Mouse (Mus musculus): ENCODE measurements around the gene Vtn.

Vtn gene

GRCm38 (mm10) chr11:78499004-78499403 is at the start of gene Vtn:
Gene Vtn, plus strand, starts transcription at chr11:78499091.
- DNase-seq (ENCODE audit: low read depth, low spot score) = no peak

- DNase-seq (ENCODE audit: low read depth, low spot score) = no peak
Observed at GRCm38 (mm10) chr11:78450337-78450736, 48.6 kb upstream of the Vtn start.

GRCm38 (mm10) chr11:78453675-78454074 is 45.2 kb upstream of the Vtn start:
- DNase-seq (ENCODE audit: low read depth, low spot score) = no peak

- DNase-seq (ENCODE audit: low read depth, low spot score) = no peak
Observed at GRCm38 (mm10) chr11:78454276-78454675, 44.6 kb upstream of the Vtn start.

- no peak for DNase-seq (ENCODE audit: low read depth, low spot score)
Observed at GRCm38 (mm10) chr11:78455308-78455707, 43.6 kb upstream of the Vtn start.

- DNase-seq (ENCODE audit: low read depth, low spot score) = no peak
Observed at GRCm38 (mm10) chr11:78458740-78459139, 40.2 kb upstream of the Vtn start.

GRCm38 (mm10) chr11:78461894-78462293 is 37.0 kb upstream of the Vtn start:
- DNase-seq (ENCODE audit: low read depth, low spot score) = no peak

GRCm38 (mm10) chr11:78462669-78463068 is 36.2 kb upstream of the Vtn start:
- no peak for DNase-seq (ENCODE audit: low read depth, low spot score)

GRCm38 (mm10) chr11:78463286-78464036 is 35.4 kb upstream of the Vtn start:
- DNase-seq (ENCODE audit: low read depth, low spot score) = no peak

GRCm38 (mm10) chr11:78465116-78465515 is 33.8 kb upstream of the Vtn start:
- no peak for DNase-seq (ENCODE audit: low read depth, low spot score)

GRCm38 (mm10) chr11:78465568-78466180 is 33.2 kb upstream of the Vtn start, which contains the start of gene Slc46a1:
Gene Slc46a1, plus strand, starts transcription at chr11:78465697.
- peak; percentile 40 for DNase-seq (ENCODE audit: low read depth, low spot score)

GRCm38 (mm10) chr11:78466242-78466912 is 32.5 kb upstream of the Vtn start:
- no peak for DNase-seq (ENCODE audit: low read depth, low spot score)

- DNase-seq (ENCODE audit: low read depth, low spot score) = no peak
Observed at GRCm38 (mm10) chr11:78467515-78467914, 31.4 kb upstream of the Vtn start.

GRCm38 (mm10) chr11:78467932-78468331 is 31.0 kb upstream of the Vtn start:
- DNase-seq (ENCODE audit: low read depth, low spot score) = no peak

- no peak for DNase-seq (ENCODE audit: low read depth, low spot score)
Observed at GRCm38 (mm10) chr11:78471326-78472103, 27.4 kb upstream of the Vtn start.

GRCm38 (mm10) chr11:78475289-78475688 is 23.6 kb upstream of the Vtn start:
- DNase-seq (ENCODE audit: low read depth, low spot score) = no peak

GRCm38 (mm10) chr11:78483639-78484038 is 15.3 kb upstream of the Vtn start:
- no peak for DNase-seq (ENCODE audit: low read depth, low spot score)

GRCm38 (mm10) chr11:78488168-78488567 is 10.7 kb upstream of the Vtn start:
- DNase-seq (ENCODE audit: low read depth, low spot score) = no peak

GRCm38 (mm10) chr11:78490781-78491241 is 8.1 kb upstream of the Vtn start:
- DNase-seq (ENCODE audit: low read depth, low spot score) = no peak

- no peak for DNase-seq (ENCODE audit: low read depth, low spot score)
Observed at GRCm38 (mm10) chr11:78495904-78496303, 3.0 kb upstream of the Vtn start.

GRCm38 (mm10) chr11:78497071-78497541 is 1.8 kb upstream of the Vtn start:
- DNase-seq (ENCODE audit: low read depth, low spot score) = no peak

All from brain, embryonic 18.5 days (tissue).